Mouse (Mus musculus) lung, adult 2 months (tissue): ENCODE data around the gene Kank4. TPM values are rescaled to one million over a fixed set of nuclear protein-coding genes. Genes with fewer than 3 reads are reported as not detected.

Experiments
- DNase-seq: peaks from one replicate; pipeline ENCODE4 v3.0.0; 2022
- H3K4me1 ChIP-seq: fragments of 200-500 bp; 2 replicates; pipeline ENCODE4 v1.6.1; 2011; ENCODE audit warnings: low read length; ENCODE audit not compliant: control insufficient read depth, insufficient read depth
- H3K4me3 ChIP-seq: fragments of 200-500 bp; replicated peaks from 2 replicates; pipeline ENCODE3; 2011; ENCODE audit warnings: low read depth, mild to moderate bottlenecking, control low read depth, low read length; ENCODE audit errors: extremely low read depth
- CTCF ChIP-seq: fragments of 200-500 bp; IDR thresholded peaks from 2 replicates; pipeline ENCODE4 v1.5.1; 2011; ENCODE audit warnings: mild to moderate bottlenecking, low read length, control low read depth; ENCODE audit not compliant: insufficient read depth
- POLR2A ChIP-seq: fragments of 200-500 bp; IDR thresholded peaks from 2 replicates; pipeline ENCODE4 v1.6.1; 2011; ENCODE audit warnings: low read depth, mild to moderate bottlenecking, control low read depth, low read length, borderline replicate concordance; ENCODE audit errors: extremely low read depth
- WGBS: fragments of 180-500 bp; shearing (Covaris S2); methylation state at CpG from one replicate; pipeline ENCODE4 v1.1.7; 2018; 5-methylcytosine and 5-hydroxymethylcytosine counted together
- polyA plus RNA-seq: library from polyadenylated mRNA; depleted of rRNA; stranded (reverse); fragments of >200 nt; gene quantifications from 2 replicates; pipeline ENCODE4 v1.2.3, GENCODE M21; 2012

Gene Kank4
- polyA plus RNA-seq, 1 experiment = 9.3 TPM

GRCm38 (mm10) chr4:98758872-98759518 lies 58.3 kb downstream of the Kank4 start:
- no peak for DNase-seq
- WGBS = 48% methylated on average over 3 of the region's 3 CpGs
- TF ChIP-seq CTCF = no peak
- no peak for TF ChIP-seq POLR2A
- Histone ChIP-seq H3K4me1 (no peaks in the 10 kb centered on the region), H3K4me3 (no peak overlapping the region)

- no peak overlapping the region for H3K4me3 ChIP-seq
- 48% methylated on average over 4 of the region's 4 CpGs for WGBS
- DNase-seq = no peak
- TF ChIP-seq CTCF = no peak
- no peak for TF ChIP-seq POLR2A
- H3K4me1 ChIP-seq = no peaks in the 10 kb centered on the region
Measured at GRCm38 (mm10) chr4:98758012-98758821, 59.1 kb downstream of the Kank4 start.

GRCm38 (mm10) chr4:98756141-98756540 lies 61.2 kb downstream of the Kank4 start:
- H3K4me1 ChIP-seq = no peaks in the 10 kb centered on the region
- WGBS = 63% methylated on average over 11 of the region's 11 CpGs
- H3K4me3 ChIP-seq = no peak overlapping the region
- TF ChIP-seq POLR2A = no peak
- no peak for TF ChIP-seq CTCF
- DNase-seq = no peak

GRCm38 (mm10) chr4:98754456-98754855 lies 62.9 kb downstream of the Kank4 start:
- WGBS = 83% methylated on average over 4 of the region's 4 CpGs
- DNase-seq = no peak
- Histone ChIP-seq H3K4me1 (no peaks in the 10 kb centered on the region), H3K4me3 (no peak overlapping the region)
- TF ChIP-seq CTCF (no peak), POLR2A (no peak)

GRCm38 (mm10) chr4:98743906-98744210 lies 73.5 kb downstream of the Kank4 start:
- no peak for DNase-seq
- TF ChIP-seq POLR2A (no peak), CTCF (no peak)
- H3K4me3 ChIP-seq = no peak overlapping the region
- no peaks in the 10 kb centered on the region; the same call in 1 of the 2 replicates for H3K4me1 ChIP-seq
- 27% methylated on average over 7 of the region's 7 CpGs for WGBS

- no peaks in the 10 kb centered on the region; the same call in 1 of the 2 replicates for H3K4me1 ChIP-seq
- H3K4me3 ChIP-seq = no peak overlapping the region
- TF ChIP-seq POLR2A (no peak), CTCF (no peak)
- DNase-seq = no peak
- 53% methylated on average over 3 of the region's 3 CpGs for WGBS
Measured at GRCm38 (mm10) chr4:98743209-98743905, 74.0 kb downstream of the Kank4 start.

- Histone ChIP-seq H3K4me3 (no peak overlapping the region), H3K4me1 (no peaks in the 10 kb centered on the region; the same call in 1 of the 2 replicates)
- TF ChIP-seq CTCF (no peak), POLR2A (no peak)
- WGBS = 19% methylated on average over 2 of the region's 2 CpGs
- DNase-seq = no peak
Measured at GRCm38 (mm10) chr4:98739753-98740152, 77.6 kb downstream of the Kank4 start.

- TF ChIP-seq CTCF (no peak), POLR2A (no peak)
- H3K4me1 ChIP-seq = no peaks in the 10 kb centered on the region
- H3K4me3 ChIP-seq = no peak overlapping the region
- no peak for DNase-seq
- 89% methylated on average over 16 of the region's 16 CpGs for WGBS
Measured at GRCm38 (mm10) chr4:98733660-98734059, 83.7 kb downstream of the Kank4 start.

GRCm38 (mm10) chr4:98728716-98729115 lies 88.6 kb downstream of the Kank4 start:
- no peaks in the 10 kb centered on the region; the same call in 1 of the 2 replicates for H3K4me1 ChIP-seq
- DNase-seq = no peak
- TF ChIP-seq CTCF (no peak), POLR2A (no peak)
- H3K4me3 ChIP-seq = no peak overlapping the region
- WGBS = 56% methylated on average over 7 of the region's 7 CpGs

GRCm38 (mm10) chr4:98727959-98728347 lies 89.4 kb downstream of the Kank4 start:
- no peak overlapping the region for H3K4me3 ChIP-seq
- 7% methylated on average over 10 of the region's 10 CpGs for WGBS

More at GRCm38 (mm10) chr4:98727959-98728347, 89.4 kb downstream of the Kank4 start:
- TF ChIP-seq POLR2A (no peak), CTCF (no peak)
- no peak for DNase-seq
- H3K4me1 ChIP-seq = no peaks in the 10 kb centered on the region; the same call in 1 of the 2 replicates
